Mouse (Mus musculus): Measurements from ENCODE around the gene Srsf1. TPM values are rescaled to one million over a fixed set of nuclear protein-coding genes. Genes with fewer than 3 reads are reported as not detected.

Srsf1 gene
- polyA plus RNA-seq, 1 experiment: 338 TPM

DNA sequence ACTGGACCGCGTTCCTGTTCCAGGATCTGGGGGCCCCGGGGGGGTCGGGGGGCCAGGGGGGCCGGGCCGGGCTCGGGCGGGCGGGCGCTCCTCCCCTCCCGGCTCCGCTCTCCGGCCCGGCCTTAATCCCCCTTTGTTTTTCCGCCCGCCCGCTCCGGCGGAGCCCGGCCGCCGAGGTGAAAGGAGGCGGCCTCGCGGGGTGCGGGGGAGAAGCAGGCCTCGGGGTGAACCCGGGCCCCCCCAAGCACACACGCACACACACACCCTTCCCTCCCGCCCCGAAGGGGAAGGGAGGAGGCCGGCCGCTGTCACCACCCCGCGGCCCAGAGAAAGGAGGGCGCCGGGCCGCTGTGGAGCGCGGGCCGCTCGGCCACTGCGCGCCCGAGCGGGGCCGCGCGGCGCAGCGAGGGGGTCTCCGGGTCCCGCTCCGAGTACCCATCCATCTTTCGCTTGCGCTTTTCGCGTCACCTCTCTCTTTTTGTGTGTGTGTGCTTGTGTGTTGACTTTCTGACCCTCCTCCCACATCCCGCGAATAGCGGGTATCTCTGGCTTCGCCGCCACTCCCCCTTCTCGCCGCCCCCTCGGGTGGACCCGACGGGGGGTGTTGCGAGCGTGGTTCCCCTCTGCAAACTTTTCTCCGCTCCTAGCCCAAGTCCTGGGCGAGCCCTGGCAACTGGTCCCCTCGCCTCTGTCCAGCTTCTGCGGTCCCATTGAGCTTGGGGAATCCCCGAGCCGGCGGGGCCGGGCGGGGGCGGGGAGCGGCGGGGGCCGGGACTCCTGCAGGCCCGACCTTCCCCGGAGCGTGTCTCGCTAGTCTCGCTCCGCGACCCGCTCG, 21.5 kb downstream of the Srsf1 start:
- DNase-seq (ENCODE audit: extremely low spot score in 1 of 2, low spot score in 1 of 2): peak in 1 of 2 experiments; percentile 26

DNA sequence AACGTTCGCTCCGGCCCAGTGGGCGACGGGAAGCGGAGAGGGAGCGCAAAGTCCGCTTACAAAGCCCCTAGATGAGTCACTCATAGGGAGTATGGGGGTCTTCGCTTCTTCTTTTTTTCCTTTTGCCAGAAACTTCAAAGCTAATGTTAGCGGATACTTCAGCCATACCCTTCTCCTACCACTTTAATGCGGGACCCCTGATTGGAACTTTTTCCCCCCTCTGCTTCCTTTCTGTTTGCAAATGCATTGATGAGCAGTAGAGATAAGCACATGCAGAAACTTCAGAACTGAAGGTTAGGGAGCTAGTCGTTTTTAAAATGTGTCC, 22.0 kb downstream of the Srsf1 start:
- DNase-seq (ENCODE audit: extremely low spot score in 1 of 2, low spot score in 1 of 2): no peak

DNA sequence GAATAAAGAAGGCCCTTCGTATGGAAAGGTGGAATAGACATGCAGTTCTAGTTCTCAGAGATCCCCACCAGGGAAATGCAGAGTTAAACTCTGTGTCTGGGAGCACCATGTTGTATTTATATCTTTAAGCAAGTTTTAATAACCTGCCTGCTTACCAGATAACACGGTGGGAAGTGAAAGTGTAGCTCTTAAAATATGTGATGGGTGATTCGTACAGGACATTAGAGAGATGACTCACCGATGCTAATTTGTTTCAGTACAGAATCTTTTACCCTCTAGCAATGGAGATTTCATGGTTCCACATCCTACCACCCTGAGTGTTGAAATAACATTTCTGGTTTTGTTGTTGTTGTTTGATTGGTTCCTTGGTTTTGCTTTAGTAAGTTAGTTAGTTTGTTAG, 23.2 kb downstream of the Srsf1 start:
- DNase-seq (ENCODE audit: extremely low spot score in 1 of 2, low spot score in 1 of 2): no peak

DNA sequence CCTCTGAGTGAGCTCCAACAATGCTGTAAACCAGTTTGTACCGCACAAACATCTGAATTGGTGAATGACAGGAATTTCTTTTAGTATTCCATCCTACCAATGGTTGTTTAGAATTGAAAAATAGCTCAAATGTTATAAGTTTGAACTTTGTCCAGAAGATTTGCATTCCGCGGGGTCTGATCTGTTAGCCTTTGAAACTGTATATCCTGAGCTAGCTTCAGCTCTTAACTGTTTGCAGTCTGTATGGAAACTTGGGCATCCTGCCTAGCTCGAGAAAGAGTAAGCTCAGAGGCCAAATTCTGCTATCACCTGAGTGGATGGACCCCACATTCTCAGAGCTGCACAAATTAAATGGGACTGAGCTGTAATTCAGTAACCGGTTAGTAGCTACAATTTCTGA, 23.9 kb downstream of the Srsf1 start:
- no peak for DNase-seq (ENCODE audit: extremely low spot score in 1 of 2, low spot score in 1 of 2)

DNA sequence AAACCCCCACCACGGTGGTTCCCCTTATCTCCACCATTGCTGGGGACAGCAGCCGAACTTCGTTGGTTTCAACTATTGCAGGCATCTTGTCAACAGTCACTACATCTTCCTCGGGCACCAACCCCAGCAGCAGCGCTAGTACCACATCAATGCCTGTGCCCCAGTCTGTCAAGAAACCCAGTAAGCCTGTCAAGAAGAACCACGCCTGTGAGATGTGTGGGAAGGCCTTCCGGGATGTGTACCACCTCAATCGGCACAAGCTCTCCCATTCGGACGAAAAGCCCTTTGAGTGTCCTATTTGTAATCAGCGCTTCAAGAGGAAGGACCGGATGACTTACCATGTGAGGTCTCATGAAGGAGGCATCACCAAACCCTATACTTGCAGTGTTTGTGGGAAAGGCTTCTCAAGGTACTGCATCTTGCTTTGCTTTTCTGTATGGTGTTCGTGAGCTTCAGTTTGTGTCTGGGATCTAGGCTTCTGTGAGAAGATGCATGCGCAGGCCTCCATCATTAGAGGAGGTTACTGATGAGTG, 26.2 kb downstream of the Srsf1 start:
- DNase-seq (ENCODE audit: extremely low spot score in 1 of 2, low spot score in 1 of 2): no peak

DNA sequence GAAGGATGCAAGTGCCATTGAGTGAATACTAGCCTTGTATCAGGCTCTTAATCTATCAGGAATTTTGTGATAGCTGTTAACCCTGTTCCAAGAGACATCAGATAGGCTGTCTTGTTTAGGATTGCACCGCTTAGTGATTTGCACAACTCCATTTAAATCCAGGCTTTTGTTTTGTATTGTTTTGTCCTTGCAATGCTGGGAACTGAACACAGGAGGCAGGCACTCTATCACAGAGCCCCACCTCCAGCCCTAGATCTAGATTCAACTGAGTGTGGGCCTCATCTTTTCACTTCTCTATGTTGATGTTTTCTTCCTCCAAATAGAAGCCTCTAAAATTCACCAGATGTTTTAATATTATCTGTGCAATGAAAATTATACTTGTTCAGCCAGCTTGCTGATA, 28.5 kb downstream of the Srsf1 start:
- DNase-seq (ENCODE audit: extremely low spot score in 1 of 2, low spot score in 1 of 2): no peak

DNA sequence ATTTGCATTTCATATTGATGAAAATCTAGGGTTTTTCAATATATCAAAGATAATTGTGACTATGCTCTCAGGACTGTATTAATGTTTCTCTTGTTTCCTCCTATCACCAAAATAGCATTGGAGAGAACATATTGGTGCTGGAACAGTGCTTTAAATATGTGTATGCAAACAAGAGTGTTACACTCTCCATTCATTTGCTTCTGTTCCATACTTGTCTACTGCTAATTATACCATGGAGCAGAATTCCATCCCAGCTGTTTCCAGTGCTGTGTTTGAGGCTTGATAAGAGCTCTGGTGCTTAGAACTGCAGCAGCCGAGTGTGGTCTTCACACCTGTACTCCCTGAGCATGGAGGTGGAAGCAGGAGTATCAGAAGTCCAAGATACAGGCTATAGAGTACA, 29.2 kb downstream of the Srsf1 start:
- DNase-seq (ENCODE audit: extremely low spot score in 1 of 2, low spot score in 1 of 2): no peak

DNA sequence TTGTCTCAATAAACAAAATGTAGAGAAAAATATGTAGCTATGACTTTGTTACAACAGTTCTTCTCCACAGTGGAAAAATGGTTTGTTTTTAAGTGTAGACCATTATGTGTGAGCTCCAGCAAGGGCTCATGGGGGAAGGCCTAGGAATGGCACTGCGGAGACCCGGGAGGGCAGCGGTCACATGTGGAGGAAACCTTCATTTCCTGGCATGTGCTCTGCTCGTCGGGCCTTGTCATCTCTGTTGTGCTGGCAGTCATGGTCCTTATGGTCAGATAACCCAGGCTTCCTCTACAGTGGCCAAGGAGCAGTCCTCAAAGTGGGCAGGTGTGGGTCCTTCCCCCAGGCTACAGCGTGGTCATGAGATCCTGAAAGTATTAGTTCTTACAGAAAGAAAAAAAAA, 36.5 kb downstream of the Srsf1 start:
- no peak for DNase-seq (ENCODE audit: extremely low spot score in 1 of 2, low spot score in 1 of 2)

DNA sequence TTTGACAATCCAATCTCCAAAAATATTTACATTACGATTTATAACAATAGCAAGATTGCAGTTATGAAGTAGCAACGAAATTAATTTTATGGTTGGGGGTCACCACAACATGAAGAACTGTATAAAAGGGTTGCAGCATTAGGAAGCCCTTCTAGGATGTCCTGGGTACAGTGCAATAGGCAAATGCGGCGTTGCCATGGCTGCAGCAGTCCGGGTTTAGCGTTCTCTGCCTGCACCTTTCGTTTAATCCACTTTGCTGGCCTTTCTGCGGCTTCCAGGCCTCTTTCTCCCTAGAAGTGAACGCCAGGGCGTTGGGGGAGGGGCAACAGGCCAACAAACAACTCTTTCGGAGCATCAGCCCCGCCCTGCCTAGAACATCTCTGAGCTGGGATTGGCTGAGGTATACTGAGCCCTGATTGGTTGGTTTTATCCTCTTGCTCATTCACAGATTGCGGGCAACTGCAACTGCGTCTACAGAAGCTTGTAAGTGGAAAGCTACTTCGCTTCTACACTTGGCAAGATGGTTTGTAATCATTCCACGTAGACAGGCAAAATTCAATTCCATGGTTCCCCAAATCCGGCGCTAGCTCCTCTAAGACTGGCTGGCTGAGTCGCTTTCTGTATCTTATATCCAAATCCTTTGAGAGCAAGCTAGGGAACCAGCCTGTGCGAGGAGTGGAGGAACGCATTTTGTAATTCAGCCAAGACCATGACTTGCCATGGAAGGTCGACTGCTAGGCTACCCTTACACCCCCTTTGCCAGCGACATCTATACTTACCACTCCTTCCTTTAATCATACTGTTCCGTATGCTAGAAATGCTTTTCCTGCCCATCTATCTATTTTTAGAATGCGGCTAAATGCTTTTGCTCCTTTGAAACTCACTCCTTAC, 39.8 kb downstream of the Srsf1 start:
- peak; percentile 86 to 93 for DNase-seq (ENCODE audit: extremely low spot score in 1 of 2, low spot score in 1 of 2)

DNA sequence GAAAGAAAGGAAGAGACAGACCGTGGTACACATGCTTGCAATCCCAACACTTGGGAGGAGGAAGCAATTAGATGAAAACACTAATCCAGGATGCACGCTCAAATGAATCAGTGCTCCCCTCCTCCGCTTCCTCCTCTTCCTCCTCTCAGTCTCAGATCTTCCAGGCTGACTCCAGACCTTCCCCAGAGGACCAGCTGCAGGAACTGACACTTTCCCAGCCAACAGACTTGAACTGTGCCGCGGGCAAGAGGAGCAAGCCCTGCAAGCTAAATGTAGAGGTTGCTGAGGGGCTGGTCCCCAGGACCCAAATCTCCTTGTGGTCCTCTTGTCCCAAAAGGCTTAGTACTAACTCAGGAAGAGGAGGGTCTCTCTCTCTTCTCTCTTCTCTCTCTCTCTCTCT, 42.0 kb downstream of the Srsf1 start:
- no peak for DNase-seq (ENCODE audit: extremely low spot score in 1 of 2, low spot score in 1 of 2)

DNA sequence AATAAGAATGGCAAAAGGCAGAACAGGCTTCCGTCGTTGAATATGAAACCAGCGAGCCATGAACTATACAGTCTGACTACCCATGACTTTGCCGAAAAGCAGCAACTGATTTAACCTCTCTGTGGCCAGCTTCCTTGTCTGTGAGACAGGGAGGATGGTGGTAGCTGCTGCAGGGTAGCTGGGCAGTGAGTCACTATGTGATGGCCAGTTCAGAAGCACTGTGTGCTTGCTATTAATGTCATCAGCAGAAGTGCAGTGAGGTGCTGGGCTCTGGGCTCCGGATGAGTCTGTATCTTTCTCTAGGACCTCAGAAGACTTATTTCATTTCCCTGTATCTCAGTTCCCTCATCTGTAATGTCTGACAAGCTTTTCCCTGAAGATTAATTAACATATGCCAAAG, 43.1 kb downstream of the Srsf1 start:
- no peak for DNase-seq (ENCODE audit: extremely low spot score in 1 of 2, low spot score in 1 of 2)

DNA sequence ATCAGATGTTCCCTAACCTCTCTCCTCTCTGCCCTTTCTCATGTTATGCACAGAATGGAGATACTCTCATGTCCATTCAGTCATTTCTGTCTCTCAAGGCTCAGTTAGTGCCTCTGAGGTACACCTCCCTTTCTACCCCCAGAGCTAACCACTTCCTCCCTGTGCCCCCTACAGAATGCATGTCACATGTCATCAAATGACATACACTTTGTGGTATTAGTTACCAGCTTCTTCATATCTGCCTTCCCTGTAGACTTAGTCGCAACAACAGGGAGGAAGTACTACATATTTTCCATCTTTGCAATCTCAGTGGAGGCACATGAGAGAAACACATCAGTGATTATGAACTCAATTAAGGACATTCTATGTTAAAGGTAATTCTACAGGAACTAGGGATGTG, 44.8 kb downstream of the Srsf1 start:
- DNase-seq (ENCODE audit: extremely low spot score in 1 of 2, low spot score in 1 of 2): no peak

DNA sequence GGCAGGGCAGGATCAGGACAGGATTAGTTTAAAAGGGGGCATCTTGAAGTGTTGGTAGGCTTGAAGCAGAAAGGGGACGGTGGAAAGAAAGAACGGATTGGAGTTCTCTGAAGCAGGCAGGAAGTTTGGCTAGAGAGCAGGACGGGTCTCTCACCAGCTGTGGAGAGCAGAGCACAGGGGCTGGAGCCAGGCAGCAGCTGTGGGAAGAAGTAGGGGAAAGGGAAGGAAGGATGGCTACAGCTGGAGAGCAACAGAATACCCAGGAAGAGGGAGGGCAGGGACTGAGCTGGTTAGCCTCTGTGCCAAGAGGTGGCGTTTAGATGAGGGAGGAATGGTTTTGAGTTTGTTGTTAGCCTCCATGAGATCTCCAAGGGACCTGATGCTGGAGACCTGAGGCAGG, 50.0 kb downstream of the Srsf1 start:
- no peak for DNase-seq (ENCODE audit: extremely low spot score in 1 of 2, low spot score in 1 of 2)

DNA sequence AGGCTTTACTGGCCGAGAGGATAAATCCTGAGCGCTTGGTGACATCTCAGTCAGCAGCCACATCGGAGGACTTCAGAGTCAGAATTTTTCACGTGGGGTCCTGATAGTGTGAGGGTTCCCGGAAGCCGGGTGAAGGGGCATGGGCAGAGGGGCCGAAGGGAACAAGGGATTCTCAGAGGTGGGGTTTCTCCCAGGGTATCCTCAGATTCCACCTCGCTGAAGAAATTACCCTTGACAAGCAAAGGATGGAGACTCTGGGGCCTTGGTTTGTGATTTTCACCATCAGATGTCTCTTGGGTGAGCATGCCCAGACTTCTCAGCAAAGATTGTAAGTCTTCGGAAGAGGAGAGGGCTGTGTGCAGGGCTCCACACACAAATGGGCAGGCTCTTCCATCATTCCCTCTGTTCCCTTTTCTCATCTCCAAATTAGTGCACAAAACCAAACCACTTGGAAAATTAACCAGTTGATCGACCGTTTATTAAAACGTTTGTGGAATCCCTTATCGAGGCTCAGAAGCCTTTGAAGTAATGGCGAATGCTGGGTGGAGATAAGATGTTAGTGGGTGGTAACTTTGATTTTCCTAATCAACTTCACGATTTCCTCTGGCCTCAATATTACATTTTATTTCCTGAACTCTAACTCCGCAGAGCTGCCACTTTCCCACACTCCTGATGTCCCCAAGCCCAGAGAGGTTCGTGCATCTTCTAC, 51.0 kb downstream of the Srsf1 start, which contains the start of gene Cuedc1:
Cuedc1 (plus strand) TSS at position 38 of the 709 bp plus-strand sequence.
- no peak for DNase-seq (ENCODE audit: extremely low spot score in 1 of 2, low spot score in 1 of 2)

DNA sequence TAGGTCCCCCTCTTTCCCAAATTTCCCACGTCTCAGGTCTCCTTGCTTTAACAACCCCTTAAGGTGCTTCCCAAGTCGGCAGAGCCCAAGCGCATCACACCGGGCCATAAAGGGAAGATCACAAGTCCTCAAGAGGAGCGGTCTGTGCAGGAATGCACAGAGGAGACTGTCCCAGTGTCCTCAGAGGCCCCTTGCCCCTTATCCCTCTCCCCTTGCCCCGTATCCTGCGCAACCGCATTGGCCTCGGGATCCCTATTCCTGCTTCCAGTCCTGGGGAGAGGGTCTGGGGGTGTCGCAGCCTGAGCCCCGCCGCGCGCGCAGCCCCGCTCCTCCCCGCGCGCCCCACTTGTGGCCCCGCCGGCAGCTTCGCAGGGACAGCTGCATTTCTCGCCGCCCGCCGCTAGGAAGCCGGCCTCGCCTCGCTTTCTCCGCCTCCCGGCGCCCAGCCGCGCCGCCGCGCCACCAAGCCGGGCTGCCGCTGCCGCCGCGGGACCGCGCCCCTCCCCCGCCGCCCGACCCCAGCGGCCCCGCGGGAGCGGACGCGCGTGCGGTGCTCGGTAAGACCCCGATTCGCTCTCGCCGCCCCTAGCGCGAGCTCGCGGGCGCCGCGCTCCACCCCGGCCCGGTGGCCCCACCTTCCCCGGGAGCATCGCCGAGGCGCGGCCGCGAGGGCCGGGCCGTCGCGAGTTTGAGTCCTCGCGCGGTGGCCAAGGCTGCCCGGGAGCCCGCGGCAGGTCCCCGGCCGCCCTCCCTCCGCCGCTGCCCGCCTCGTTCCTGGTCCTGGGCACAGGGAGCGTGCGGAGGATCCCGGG, 51.8 kb downstream of the Srsf1 start:
- peak in 1 of 2 experiments; percentile 77 for DNase-seq (ENCODE audit: extremely low spot score in 1 of 2, low spot score in 1 of 2)

DNA sequence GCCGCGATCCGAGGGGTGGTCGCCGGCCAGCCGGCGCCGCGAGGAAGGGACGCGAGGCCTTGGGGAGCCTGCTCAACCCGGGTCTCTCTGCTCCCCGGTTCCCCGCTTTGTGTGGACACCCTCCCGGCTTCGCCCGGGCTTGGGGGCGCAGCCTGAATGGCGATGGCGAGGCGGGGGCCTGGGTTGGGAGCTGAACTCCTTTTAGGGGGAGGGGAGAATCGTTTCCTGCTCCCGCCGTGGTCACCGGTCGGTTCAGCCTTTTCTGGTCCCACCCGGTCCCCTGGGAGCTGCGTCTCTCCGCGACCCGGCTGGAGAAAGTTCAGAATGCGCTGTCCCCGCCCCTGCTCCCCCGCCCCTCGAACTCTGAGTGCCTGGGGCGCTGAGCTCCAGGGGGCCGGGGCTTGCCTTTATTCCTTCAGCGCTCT, 52.4 kb downstream of the Srsf1 start:
- peak in 1 of 2 experiments; percentile 30 for DNase-seq (ENCODE audit: extremely low spot score in 1 of 2, low spot score in 1 of 2)

DNA sequence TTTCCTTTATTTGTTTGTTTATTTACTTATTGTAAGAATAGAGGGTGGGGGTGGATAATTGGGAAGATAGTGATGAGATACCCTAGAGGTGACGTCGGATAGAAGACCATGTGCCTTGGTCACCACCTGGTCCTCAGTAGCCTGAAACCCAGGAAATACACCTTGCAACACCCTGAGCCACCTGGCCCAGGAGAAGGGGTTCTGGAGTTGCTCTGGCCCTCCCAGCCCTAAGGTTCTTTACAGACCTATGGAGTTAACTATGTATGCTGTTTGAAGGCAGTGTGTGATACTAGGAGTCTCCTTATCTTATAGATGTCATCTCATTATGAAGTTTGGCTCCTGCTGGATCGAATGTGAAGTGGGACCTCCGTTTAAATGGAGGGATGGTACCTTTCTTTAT, 53.0 kb downstream of the Srsf1 start:
- no peak for DNase-seq (ENCODE audit: extremely low spot score in 1 of 2, low spot score in 1 of 2)

All from frontal cortex, adult 2 months (tissue).